Mouse (Mus musculus) neural tube, embryonic 10.5 days (tissue): ENCODE data around the gene Gm10382.

ENCODE experiments used
- DNase-seq: peaks from one replicate; pipeline ENCODE4 v3.0.0-alpha.2; 2017; ENCODE audit warnings: low spot score; ENCODE audit errors: extremely low spot score

Gene Gm10382

GRCm38 (mm10) chr5:125389131-125389578, at the start of gene Gm10382:
Gm10382 (plus strand) TSS chr5:125389322.
- DNase-seq, result no peak

GRCm38 (mm10) chr5:125339851-125340531, 49.1 kb upstream of the Gm10382 start:
- peak; percentile 55 for DNase-seq

- peak; percentile 89 for DNase-seq
These were observed 48.4 kb upstream of the Gm10382 start, which contains the start of gene Scarb1 for GRCm38 (mm10) chr5:125340547-125341262. Scarb1 (minus strand) TSS chr5:125341094.

- peak; percentile 31 for DNase-seq
These were observed 47.5 kb upstream of the Gm10382 start for GRCm38 (mm10) chr5:125341459-125342090.

- DNase-seq, result no peak
These were observed 44.8 kb upstream of the Gm10382 start for GRCm38 (mm10) chr5:125344296-125344695.

- DNase-seq, result no peak
These were observed 41.1 kb upstream of the Gm10382 start for GRCm38 (mm10) chr5:125348067-125348466.

- peak; percentile 66 for DNase-seq
These were observed 40.6 kb upstream of the Gm10382 start for GRCm38 (mm10) chr5:125348487-125348886.

- no peak for DNase-seq
These were observed 39.7 kb upstream of the Gm10382 start for GRCm38 (mm10) chr5:125349391-125349790.

- DNase-seq, result no peak
These were observed 38.1 kb upstream of the Gm10382 start for GRCm38 (mm10) chr5:125351057-125351456.

- DNase-seq, result no peak
These were observed 37.2 kb upstream of the Gm10382 start for GRCm38 (mm10) chr5:125351939-125352338.

GRCm38 (mm10) chr5:125352781-125353294, 36.3 kb upstream of the Gm10382 start:
- no peak for DNase-seq

GRCm38 (mm10) chr5:125354885-125355492, 34.1 kb upstream of the Gm10382 start:
- no peak for DNase-seq

GRCm38 (mm10) chr5:125355650-125356049, 33.5 kb upstream of the Gm10382 start:
- no peak for DNase-seq

GRCm38 (mm10) chr5:125357543-125358269, 31.4 kb upstream of the Gm10382 start:
- DNase-seq, result no peak

- no peak for DNase-seq
These were observed 30.9 kb upstream of the Gm10382 start for GRCm38 (mm10) chr5:125358270-125358608.

- DNase-seq, result no peak
These were observed 28.6 kb upstream of the Gm10382 start for GRCm38 (mm10) chr5:125360566-125360965.

GRCm38 (mm10) chr5:125360981-125361510, 28.1 kb upstream of the Gm10382 start:
- DNase-seq, result no peak

- DNase-seq, result no peak
These were observed 25.2 kb upstream of the Gm10382 start for GRCm38 (mm10) chr5:125363894-125364293.

GRCm38 (mm10) chr5:125364851-125365429, 24.2 kb upstream of the Gm10382 start:
- no peak for DNase-seq

- DNase-seq, result no peak
These were observed 21.0 kb upstream of the Gm10382 start for GRCm38 (mm10) chr5:125368156-125368555.
